Mouse (Mus musculus): ENCODE measurements around the gene Pip4k2b. TPM values are rescaled to one million over a fixed set of nuclear protein-coding genes. Genes with fewer than 3 reads are reported as not detected.

The Pip4k2b gene
- polyA plus RNA-seq, 1 experiment = 28.3 TPM

DNA sequence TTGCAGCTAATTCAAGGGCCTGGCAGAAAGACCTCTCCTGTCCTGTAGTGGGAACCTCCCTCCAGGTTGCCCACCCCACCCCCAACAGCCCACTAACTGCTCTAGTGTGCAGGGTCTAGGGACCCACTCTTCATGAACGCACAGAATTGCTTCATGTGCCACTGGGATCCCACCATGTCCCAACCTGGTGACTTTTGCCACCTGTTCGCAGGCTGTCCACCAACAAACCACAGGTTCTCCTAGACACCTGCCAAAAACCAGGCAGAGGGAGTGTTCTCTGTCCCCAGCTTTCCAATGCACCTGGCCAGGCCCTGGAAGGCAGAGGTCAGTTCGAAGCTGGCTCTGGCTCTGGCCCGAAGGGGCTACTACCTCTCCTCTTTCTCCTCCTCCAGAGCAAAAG, 50.1 kb downstream of the Pip4k2b start:
- Histone ChIP-seq H3K79me3 (ENCODE audit: low read depth) (peaks cover 57% of the 10 kb centered on the region), H3ac (ENCODE audit: control insufficient read depth, insufficient read length, low read depth) (no peak overlapping the region), H3K36me3 (ENCODE audit: control insufficient read depth, insufficient read depth) (peaks cover 37% of the 10 kb centered on the region), H3K4me3 (ENCODE audit: insufficient read depth, poor library complexity, severe bottlenecking) (no peak overlapping the region), H3K27me3 (ENCODE audit: control insufficient read depth, insufficient read depth, insufficient read length) (no peaks in the 10 kb centered on the region), H3K79me2 (ENCODE audit: control insufficient read depth, insufficient read depth) (peaks cover 75% of the 10 kb centered on the region)
- TF ChIP-seq FOSL1 (IDR thresholded peaks at IDR 0.05; ENCODE audit: insufficient read depth, low read length, poor library complexity, severe bottlenecking) (no peak), MYOG (IDR thresholded peaks at IDR 0.05; ENCODE audit: control insufficient read depth, extremely low read depth, insufficient read length) (no peak), CEBPB (IDR thresholded peaks at IDR 0.05; ENCODE audit: low read depth) (no peak), MAX (IDR thresholded peaks at IDR 0.05) (no peak), MYOD1 (IDR thresholded peaks at IDR 0.05; ENCODE audit: control insufficient read depth, insufficient read length, low read depth) (no peak), CTCF (IDR thresholded peaks at IDR 0.05; ENCODE audit: control insufficient read depth, insufficient read depth, insufficient read length) (no peak), USF1 (IDR thresholded peaks at IDR 0.05; ENCODE audit: low read depth) (no peak)

DNA sequence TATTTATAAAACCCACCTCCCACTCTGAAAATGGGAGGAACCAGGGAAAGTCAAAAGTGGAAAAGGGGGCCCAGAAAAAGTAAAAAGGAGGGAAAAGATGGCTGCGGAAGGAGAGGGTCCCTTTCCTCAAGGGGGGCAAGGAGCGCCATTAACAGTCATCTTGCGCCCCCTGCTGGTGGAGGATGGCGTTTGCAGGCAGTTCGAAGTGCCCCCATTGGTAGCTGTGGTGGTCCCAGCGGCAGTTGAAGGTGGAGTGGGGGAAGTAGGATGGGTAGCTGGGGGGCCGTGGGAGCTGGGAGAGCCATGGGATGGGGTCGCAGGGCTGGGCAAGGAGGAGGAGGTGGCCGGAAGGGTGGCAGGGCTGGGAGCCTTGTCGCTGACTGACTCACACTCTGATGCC, 54.6 kb downstream of the Pip4k2b start:
- Histone ChIP-seq H3ac (ENCODE audit: control insufficient read depth, insufficient read length, low read depth) (no peak overlapping the region), H3K79me2 (ENCODE audit: control insufficient read depth, insufficient read depth) (peaks cover 60% of the 10 kb centered on the region), H3K4me3 (ENCODE audit: insufficient read depth, poor library complexity, severe bottlenecking) (no peak overlapping the region), H3K79me3 (ENCODE audit: low read depth) (peaks cover 26% of the 10 kb centered on the region), H3K27me3 (ENCODE audit: control insufficient read depth, insufficient read depth, insufficient read length) (no peaks in the 10 kb centered on the region), H3K36me3 (ENCODE audit: control insufficient read depth, insufficient read depth) (peaks cover 54% of the 10 kb centered on the region)
- TF ChIP-seq CTCF (IDR thresholded peaks at IDR 0.05; ENCODE audit: control insufficient read depth, insufficient read depth, insufficient read length) (peak; percentile 92), USF1 (IDR thresholded peaks at IDR 0.05; ENCODE audit: low read depth) (no peak), MYOG (IDR thresholded peaks at IDR 0.05; ENCODE audit: control insufficient read depth, extremely low read depth, insufficient read length) (no peak), MAX (IDR thresholded peaks at IDR 0.05) (no peak)

DNA sequence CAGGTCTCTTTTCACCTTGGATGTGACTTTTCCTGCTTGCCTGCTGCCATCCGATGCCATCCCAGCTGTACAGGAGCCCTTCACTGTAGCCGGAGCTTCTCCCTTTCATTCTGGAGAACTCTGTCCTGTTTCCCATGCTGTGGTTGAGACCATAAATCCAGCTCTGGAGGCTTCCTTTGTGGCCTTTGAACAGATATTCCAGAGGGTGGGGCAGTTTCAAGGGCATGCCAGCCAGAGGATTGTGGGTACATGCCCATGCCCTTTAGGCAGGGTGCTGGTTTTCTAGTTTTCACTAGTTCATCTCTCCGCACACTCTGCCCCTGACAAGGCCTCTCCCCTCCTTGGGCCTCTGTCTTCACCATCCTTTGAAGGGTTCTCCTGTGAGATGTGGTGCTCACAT, 57.4 kb downstream of the Pip4k2b start:
- TF ChIP-seq MYOG (IDR thresholded peaks at IDR 0.05; ENCODE audit: control insufficient read depth, extremely low read depth, insufficient read length) (no peak), CTCF (IDR thresholded peaks at IDR 0.05; ENCODE audit: control insufficient read depth, insufficient read depth, insufficient read length) (no peak), MAX (IDR thresholded peaks at IDR 0.05) (peak; percentile 6)
- Histone ChIP-seq H3K4me3 (ENCODE audit: insufficient read depth, poor library complexity, severe bottlenecking) (peak overlapping the region; percentile 45), H3K27me3 (ENCODE audit: control insufficient read depth, insufficient read depth, insufficient read length) (no peaks in the 10 kb centered on the region), H3K79me2 (ENCODE audit: control insufficient read depth, insufficient read depth) (peaks cover 32% of the 10 kb centered on the region), H3K36me3 (ENCODE audit: control insufficient read depth, insufficient read depth) (peaks cover 43% of the 10 kb centered on the region), H3ac (ENCODE audit: control insufficient read depth, insufficient read length, low read depth) (peak overlapping the region; percentile 88), H3K79me3 (ENCODE audit: low read depth) (peaks cover 11% of the 10 kb centered on the region)

DNA sequence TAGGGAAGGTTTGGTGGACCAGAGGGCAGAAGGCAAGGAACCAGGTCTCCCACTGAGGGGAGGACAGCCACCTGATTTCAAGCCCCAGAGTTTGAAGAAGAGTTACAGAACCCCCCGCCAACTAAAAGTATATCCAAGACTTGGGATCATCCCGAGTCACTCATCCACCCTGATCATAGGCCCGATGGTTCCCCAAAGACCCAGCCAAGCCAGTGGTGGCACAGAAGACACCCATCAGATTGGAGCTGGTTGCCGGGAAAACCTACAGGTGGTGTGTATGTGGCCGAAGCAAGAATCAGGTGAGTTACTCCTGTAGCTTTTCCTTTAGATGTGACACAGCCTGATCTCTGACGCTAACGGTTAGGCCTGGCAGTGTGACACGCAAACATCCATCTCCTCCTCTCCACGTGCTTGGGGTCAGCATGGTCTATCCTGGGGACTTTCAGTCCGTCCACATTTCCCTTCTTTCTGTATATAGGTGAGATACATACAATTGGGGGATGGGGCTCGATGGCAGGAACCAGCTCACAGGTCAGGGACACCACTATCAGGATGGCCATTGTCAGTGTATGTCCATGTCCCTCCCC, 58.1 kb downstream of the Pip4k2b start:
- no peaks in the 10 kb centered on the region for H3K27me3 ChIP-seq (ENCODE audit: control insufficient read depth, insufficient read depth, insufficient read length)
- TF ChIP-seq MAX (IDR thresholded peaks at IDR 0.05) (peak; percentile 16), USF1 (IDR thresholded peaks at IDR 0.05; ENCODE audit: low read depth) (no peak)
- peaks cover 32% of the 10 kb centered on the region for H3K79me2 ChIP-seq (ENCODE audit: control insufficient read depth, insufficient read depth)
- peaks cover 11% of the 10 kb centered on the region for H3K79me3 ChIP-seq (ENCODE audit: low read depth)
- H3K36me3 ChIP-seq (ENCODE audit: control insufficient read depth, insufficient read depth) = peaks cover 43% of the 10 kb centered on the region
- peak overlapping the region; percentile 88 for H3ac ChIP-seq (ENCODE audit: control insufficient read depth, insufficient read length, low read depth)
- peak overlapping the region; percentile 45 for H3K4me3 ChIP-seq (ENCODE audit: insufficient read depth, poor library complexity, severe bottlenecking)

DNA sequence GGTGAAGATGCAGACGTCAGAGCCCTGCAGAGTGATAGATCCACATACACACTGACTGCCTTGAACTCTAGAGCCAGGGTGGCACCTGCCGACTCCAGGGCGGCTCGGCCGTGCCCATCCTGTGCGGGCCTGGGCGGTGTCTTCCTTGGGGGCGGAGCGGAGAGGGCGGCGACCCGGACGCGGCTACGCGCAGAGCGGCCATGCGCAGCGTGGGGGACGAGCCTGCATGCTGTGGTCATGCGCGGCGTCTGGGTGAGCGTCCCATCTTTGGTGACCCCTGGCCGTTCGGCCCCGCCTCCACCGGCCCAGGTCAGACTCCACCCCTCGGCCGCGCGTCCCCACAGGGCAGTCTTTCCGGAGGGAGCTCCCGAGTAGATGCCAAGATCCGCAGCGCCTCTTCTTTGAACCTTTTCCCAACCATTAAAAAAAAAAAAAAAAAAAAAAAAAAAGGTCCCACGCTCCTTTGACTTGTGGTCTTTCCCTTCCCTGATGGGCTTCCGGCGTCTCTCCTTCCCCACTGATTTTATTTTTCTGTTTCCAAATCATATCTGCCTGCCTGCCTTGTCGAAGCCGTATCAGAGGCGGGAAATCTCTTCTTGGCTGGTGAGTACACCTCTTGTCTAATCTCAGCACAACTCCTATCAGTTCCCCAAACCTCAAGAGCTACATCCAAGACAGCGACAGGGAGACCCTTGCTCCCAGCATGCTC, 58.7 kb downstream of the Pip4k2b start, which contains the start of gene Cisd3:
TSS of gene Cisd3 (plus strand) at position 214 of the 709 bp plus-strand sequence.
- H3K79me3 ChIP-seq (ENCODE audit: low read depth) = peaks cover 11% of the 10 kb centered on the region
- peaks cover 39% of the 10 kb centered on the region for H3K36me3 ChIP-seq (ENCODE audit: control insufficient read depth, insufficient read depth)
- peak within 1 kb of the TSS; percentile 45 for H3K4me3 ChIP-seq (ENCODE audit: insufficient read depth, poor library complexity, severe bottlenecking)
- TF ChIP-seq MYOD1 (IDR thresholded peaks at IDR 0.05; ENCODE audit: control insufficient read depth, insufficient read length, low read depth) (no peak), CEBPB (IDR thresholded peaks at IDR 0.05; ENCODE audit: low read depth) (no peak), MYOG (IDR thresholded peaks at IDR 0.05; ENCODE audit: control insufficient read depth, extremely low read depth, insufficient read length) (no peak), USF1 (IDR thresholded peaks at IDR 0.05; ENCODE audit: low read depth) (no peak), FOSL1 (IDR thresholded peaks at IDR 0.05; ENCODE audit: insufficient read depth, low read length, poor library complexity, severe bottlenecking) (no peak), CTCF (IDR thresholded peaks at IDR 0.05; ENCODE audit: control insufficient read depth, insufficient read depth, insufficient read length) (no peak), MAX (IDR thresholded peaks at IDR 0.05) (peak; percentile 74)
- no peaks in the 10 kb centered on the region for H3K27me3 ChIP-seq (ENCODE audit: control insufficient read depth, insufficient read depth, insufficient read length)
- peak within 1 kb of the TSS; percentile 88 for H3ac ChIP-seq (ENCODE audit: control insufficient read depth, insufficient read length, low read depth)
- peaks cover 32% of the 10 kb centered on the region for H3K79me2 ChIP-seq (ENCODE audit: control insufficient read depth, insufficient read depth)

DNA sequence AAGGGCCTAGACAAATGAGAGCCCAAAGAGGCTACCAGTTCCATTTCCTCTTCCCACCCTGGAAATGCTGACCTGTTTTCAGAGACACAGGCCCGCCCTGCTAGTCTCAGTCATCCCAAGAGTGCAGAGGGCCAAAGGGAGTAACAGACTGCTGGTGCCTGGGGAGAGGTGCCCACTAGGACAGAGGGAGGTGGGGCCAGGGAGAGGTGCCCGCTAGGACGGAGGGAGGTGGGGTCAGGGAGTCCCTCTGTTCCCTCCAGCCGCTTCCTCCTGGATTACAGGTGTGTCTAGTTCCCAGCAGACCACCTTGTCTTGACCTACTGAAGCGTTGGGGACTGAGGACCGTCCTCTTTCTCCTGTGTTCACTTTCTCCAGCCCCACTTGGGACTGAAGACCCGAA, 59.7 kb downstream of the Pip4k2b start:
- TF ChIP-seq FOSL1 (IDR thresholded peaks at IDR 0.05; ENCODE audit: insufficient read depth, low read length, poor library complexity, severe bottlenecking) (no peak), USF1 (IDR thresholded peaks at IDR 0.05; ENCODE audit: low read depth) (no peak), MYOG (IDR thresholded peaks at IDR 0.05; ENCODE audit: control insufficient read depth, extremely low read depth, insufficient read length) (no peak), MYOD1 (IDR thresholded peaks at IDR 0.05; ENCODE audit: control insufficient read depth, insufficient read length, low read depth) (no peak), CTCF (IDR thresholded peaks at IDR 0.05; ENCODE audit: control insufficient read depth, insufficient read depth, insufficient read length) (no peak), MAX (IDR thresholded peaks at IDR 0.05) (no peak), CEBPB (IDR thresholded peaks at IDR 0.05; ENCODE audit: low read depth) (no peak)
- H3K27me3 ChIP-seq (ENCODE audit: control insufficient read depth, insufficient read depth, insufficient read length) = no peaks in the 10 kb centered on the region
- no peak overlapping the region for H3K4me3 ChIP-seq (ENCODE audit: insufficient read depth, poor library complexity, severe bottlenecking)
- H3K79me2 ChIP-seq (ENCODE audit: control insufficient read depth, insufficient read depth) = peaks cover 32% of the 10 kb centered on the region
- no peak overlapping the region for H3ac ChIP-seq (ENCODE audit: control insufficient read depth, insufficient read length, low read depth)
- peaks cover 39% of the 10 kb centered on the region for H3K36me3 ChIP-seq (ENCODE audit: control insufficient read depth, insufficient read depth)
- H3K79me3 ChIP-seq (ENCODE audit: low read depth) = peaks cover 11% of the 10 kb centered on the region

Measured in C2C12 (cell line).